Mouse (Mus musculus): ENCODE measurements at regions not wholly inside any gene's neighbourhood (a gene's known extent, or its start where the extent isn't known, plus 50 kb on each side); places are given as distances from the start of the nearest gene placed in this dataset.
"Not testable (repeated sequence)": the region's sequence is repeated elsewhere in the genome, so short reads cannot be mapped to it uniquely, and the experiment has no call there.

- not testable (repeated sequence) for H3K9me3 ChIP-seq (replicated peaks; ENCODE audit: control insufficient read depth, low read length, poor library complexity, severe bottlenecking); H3K4me1 ChIP-seq (ENCODE audit: control insufficient read depth, insufficient read depth, low read length); H3K27ac ChIP-seq (ENCODE audit: low read length); H3K4me3 ChIP-seq (ENCODE audit: low read depth, low read length); ATAC-seq; H3K4me2 ChIP-seq (ENCODE audit: low read length); H3K9ac ChIP-seq (ENCODE audit: low read depth, low read length); H3K27me3 ChIP-seq (ENCODE audit: control insufficient read depth, insufficient read depth, low read depth, low read length); H3K36me3 ChIP-seq (ENCODE audit: control insufficient read depth, insufficient read depth, low read length)
- 97% methylated on average over 2 of the region's 2 CpGs for WGBS
Measured at GRCm38 (mm10) chr7:77200903-77201302, 971.2 kb downstream of the Agbl1 start.

GRCm38 (mm10) chr7:77205604-77206003 lies 975.9 kb downstream of the Agbl1 start:
- H3K27ac ChIP-seq (ENCODE audit: low read length), result no peak overlapping the region
- no peak overlapping the region for H3K9ac ChIP-seq (ENCODE audit: low read depth, low read length)
- H3K4me3 ChIP-seq (ENCODE audit: low read depth, low read length), result no peak overlapping the region
- H3K4me1 ChIP-seq (ENCODE audit: control insufficient read depth, insufficient read depth, low read length), result no peaks in the 10 kb centered on the region
- 75% methylated on average over 3 of the region's 3 CpGs for WGBS
- no peaks in the 10 kb centered on the region for H3K36me3 ChIP-seq (ENCODE audit: control insufficient read depth, insufficient read depth, low read length)
- ATAC-seq, result no peak
- no peak overlapping the region for H3K4me2 ChIP-seq (ENCODE audit: low read length)
- no peaks in the 10 kb centered on the region for H3K9me3 ChIP-seq (replicated peaks; ENCODE audit: control insufficient read depth, low read length, poor library complexity, severe bottlenecking)
- no peaks in the 10 kb centered on the region for H3K27me3 ChIP-seq (ENCODE audit: control insufficient read depth, insufficient read depth, low read depth, low read length)

- no peak overlapping the region for H3K9ac ChIP-seq (ENCODE audit: low read depth, low read length)
- 70% methylated on average over 1 of the region's 1 CpGs for WGBS
- ATAC-seq, result no peak
- no peak overlapping the region for H3K4me2 ChIP-seq (ENCODE audit: low read length)
- no peaks in the 10 kb centered on the region for H3K36me3 ChIP-seq (ENCODE audit: control insufficient read depth, insufficient read depth, low read length)
- no peak overlapping the region for H3K27ac ChIP-seq (ENCODE audit: low read length)
- no peaks in the 10 kb centered on the region for H3K27me3 ChIP-seq (ENCODE audit: control insufficient read depth, insufficient read depth, low read depth, low read length)
- no peaks in the 10 kb centered on the region for H3K9me3 ChIP-seq (replicated peaks; ENCODE audit: control insufficient read depth, low read length, poor library complexity, severe bottlenecking)
- no peaks in the 10 kb centered on the region for H3K4me1 ChIP-seq (ENCODE audit: control insufficient read depth, insufficient read depth, low read length)
- H3K4me3 ChIP-seq (ENCODE audit: low read depth, low read length), result no peak overlapping the region
Measured at GRCm38 (mm10) chr7:77249391-77249790, 1019.7 kb downstream of the Agbl1 start.

GRCm38 (mm10) chr7:77287657-77288056 lies 1058.0 kb downstream of the Agbl1 start:
- no peak for ATAC-seq
- Histone ChIP-seq H3K4me1 (ENCODE audit: control insufficient read depth, insufficient read depth, low read length) (no peaks in the 10 kb centered on the region), H3K27me3 (ENCODE audit: control insufficient read depth, insufficient read depth, low read depth, low read length) (no peaks in the 10 kb centered on the region), H3K9ac (ENCODE audit: low read depth, low read length) (no peak overlapping the region), H3K36me3 (ENCODE audit: control insufficient read depth, insufficient read depth, low read length) (no peaks in the 10 kb centered on the region), H3K27ac (ENCODE audit: low read length) (no peak overlapping the region), H3K9me3 (replicated peaks; ENCODE audit: control insufficient read depth, low read length, poor library complexity, severe bottlenecking) (no peaks in the 10 kb centered on the region), H3K4me3 (ENCODE audit: low read depth, low read length) (no peak overlapping the region), H3K4me2 (ENCODE audit: low read length) (no peak overlapping the region)
- WGBS, result 77% methylated on average over 4 of the region's 4 CpGs

- no peaks in the 10 kb centered on the region for H3K27me3 ChIP-seq (ENCODE audit: control insufficient read depth, insufficient read depth, low read depth, low read length)
- H3K9ac ChIP-seq (ENCODE audit: low read depth, low read length), result no peak overlapping the region
- H3K4me1 ChIP-seq (ENCODE audit: control insufficient read depth, insufficient read depth, low read length), result peaks cover 7% of the 10 kb centered on the region; the same call in 1 of the 2 replicates
- H3K9me3 ChIP-seq (replicated peaks; ENCODE audit: control insufficient read depth, low read length, poor library complexity, severe bottlenecking), result no peaks in the 10 kb centered on the region
- no peak overlapping the region for H3K4me2 ChIP-seq (ENCODE audit: low read length)
- no peak overlapping the region for H3K27ac ChIP-seq (ENCODE audit: low read length)
- H3K36me3 ChIP-seq (ENCODE audit: control insufficient read depth, insufficient read depth, low read length), result no peaks in the 10 kb centered on the region
- no peak for ATAC-seq
- H3K4me3 ChIP-seq (ENCODE audit: low read depth, low read length), result no peak overlapping the region
- WGBS, result 11% methylated on average over 5 of the region's 5 CpGs
Measured at GRCm38 (mm10) chr7:77294984-77295642, 1065.4 kb downstream of the Agbl1 start.

GRCm38 (mm10) chr7:77303227-77303626 lies 1073.5 kb downstream of the Agbl1 start:
- no peaks in the 10 kb centered on the region for H3K27me3 ChIP-seq (ENCODE audit: control insufficient read depth, insufficient read depth, low read depth, low read length)
- no peaks in the 10 kb centered on the region for H3K36me3 ChIP-seq (ENCODE audit: control insufficient read depth, insufficient read depth, low read length)
- H3K4me1 ChIP-seq (ENCODE audit: control insufficient read depth, insufficient read depth, low read length), result peaks cover 6% of the 10 kb centered on the region
- no peak overlapping the region for H3K4me3 ChIP-seq (ENCODE audit: low read depth, low read length)
- no peak overlapping the region for H3K9ac ChIP-seq (ENCODE audit: low read depth, low read length)
- no peak for ATAC-seq
- no peak overlapping the region for H3K4me2 ChIP-seq (ENCODE audit: low read length)
- no peak overlapping the region for H3K27ac ChIP-seq (ENCODE audit: low read length)
- no peaks in the 10 kb centered on the region for H3K9me3 ChIP-seq (replicated peaks; ENCODE audit: control insufficient read depth, low read length, poor library complexity, severe bottlenecking)
- WGBS, result 36% methylated on average over 3 of the region's 3 CpGs

- Histone ChIP-seq H3K36me3 (ENCODE audit: control insufficient read depth, insufficient read depth, low read length) (no peaks in the 10 kb centered on the region), H3K9me3 (replicated peaks; ENCODE audit: control insufficient read depth, low read length, poor library complexity, severe bottlenecking) (no peaks in the 10 kb centered on the region), H3K27ac (ENCODE audit: low read length) (no peak overlapping the region), H3K27me3 (ENCODE audit: control insufficient read depth, insufficient read depth, low read depth, low read length) (no peaks in the 10 kb centered on the region), H3K9ac (ENCODE audit: low read depth, low read length) (no peak overlapping the region), H3K4me2 (ENCODE audit: low read length) (peak overlapping the region; percentile 41), H3K4me1 (ENCODE audit: control insufficient read depth, insufficient read depth, low read length) (peaks cover 6% of the 10 kb centered on the region), H3K4me3 (ENCODE audit: low read depth, low read length) (no peak overlapping the region)
- WGBS, result 11% methylated on average over 5 of the region's 11 CpGs
- ATAC-seq, result no peak
Measured at GRCm38 (mm10) chr7:77303935-77304334, 1074.2 kb downstream of the Agbl1 start.

- Histone ChIP-seq H3K9ac (ENCODE audit: low read depth, low read length) (no peak overlapping the region), H3K4me2 (ENCODE audit: low read length) (no peak overlapping the region), H3K9me3 (replicated peaks; ENCODE audit: control insufficient read depth, low read length, poor library complexity, severe bottlenecking) (no peaks in the 10 kb centered on the region), H3K4me1 (ENCODE audit: control insufficient read depth, insufficient read depth, low read length) (peaks cover 6% of the 10 kb centered on the region), H3K27ac (ENCODE audit: low read length) (no peak overlapping the region), H3K4me3 (ENCODE audit: low read depth, low read length) (no peak overlapping the region), H3K27me3 (ENCODE audit: control insufficient read depth, insufficient read depth, low read depth, low read length) (no peaks in the 10 kb centered on the region), H3K36me3 (ENCODE audit: control insufficient read depth, insufficient read depth, low read length) (no peaks in the 10 kb centered on the region)
- ATAC-seq, result no peak
- 72% methylated on average over 3 of the region's 3 CpGs for WGBS
Measured at GRCm38 (mm10) chr7:77305471-77305870, 1075.8 kb downstream of the Agbl1 start.

GRCm38 (mm10) chr7:77311661-77312060 lies 1082.0 kb downstream of the Agbl1 start:
- Histone ChIP-seq H3K4me1 (ENCODE audit: control insufficient read depth, insufficient read depth, low read length) (no peaks in the 10 kb centered on the region), H3K4me3 (ENCODE audit: low read depth, low read length) (no peak overlapping the region), H3K9me3 (replicated peaks; ENCODE audit: control insufficient read depth, low read length, poor library complexity, severe bottlenecking) (no peaks in the 10 kb centered on the region), H3K36me3 (ENCODE audit: control insufficient read depth, insufficient read depth, low read length) (no peaks in the 10 kb centered on the region), H3K4me2 (ENCODE audit: low read length) (no peak overlapping the region), H3K27ac (ENCODE audit: low read length) (no peak overlapping the region), H3K9ac (ENCODE audit: low read depth, low read length) (no peak overlapping the region), H3K27me3 (ENCODE audit: control insufficient read depth, insufficient read depth, low read depth, low read length) (no peaks in the 10 kb centered on the region)
- ATAC-seq, result no peak
- 82% methylated on average over 2 of the region's 2 CpGs for WGBS

All from midbrain, embryonic 16.5 days (tissue).